Mouse (Mus musculus): Measurements from ENCODE around the gene B9d2. TPM values are rescaled to one million over a fixed set of nuclear protein-coding genes. Genes with fewer than 3 reads are reported as not detected.

B9d2 gene
- total RNA-seq, 4 experiments from 2014 or later, result 25.3 to 29.6 (median 28.6) TPM

- no peak for DNase-seq (ENCODE audit: low spot score in 2 of 2)
These were observed 6.3 kb upstream of the B9d2 start for GRCm38 (mm10) chr7:25674297-25674696.

GRCm38 (mm10) chr7:25674719-25675300 is 5.8 kb upstream of the B9d2 start, which contains the start of gene Tmem91:
TSS of gene Tmem91 (minus strand) at chr7:25675166.
- no peak for DNase-seq (ENCODE audit: low spot score in 2 of 2)

GRCm38 (mm10) chr7:25675405-25675804 is 5.2 kb upstream of the B9d2 start:
- no peak for DNase-seq (ENCODE audit: low spot score in 2 of 2)

- DNase-seq (ENCODE audit: low spot score in 2 of 2), result peak; percentile 83 to 89
These were observed 4.3 kb upstream of the B9d2 start for GRCm38 (mm10) chr7:25676085-25676781.

- no peak for DNase-seq (ENCODE audit: low spot score in 2 of 2)
These were observed 3.6 kb upstream of the B9d2 start for GRCm38 (mm10) chr7:25677013-25677412.

GRCm38 (mm10) chr7:25679971-25680370 is 609 bp upstream of the B9d2 start:
- no peak for DNase-seq (ENCODE audit: low spot score in 2 of 2)

GRCm38 (mm10) chr7:25681341-25682231 is 1.0 kb downstream of the B9d2 start:
- DNase-seq (ENCODE audit: low spot score in 2 of 2), result no peak

- DNase-seq (ENCODE audit: low spot score in 2 of 2), result no peak
These were observed 3.0 kb downstream of the B9d2 start for GRCm38 (mm10) chr7:25683474-25684180.

- DNase-seq (ENCODE audit: low spot score in 2 of 2), result no peak
These were observed 4.1 kb downstream of the B9d2 start for GRCm38 (mm10) chr7:25684659-25685058.

GRCm38 (mm10) chr7:25685926-25686470 is 5.4 kb downstream of the B9d2 start:
- DNase-seq (ENCODE audit: low spot score in 2 of 2), result no peak

GRCm38 (mm10) chr7:25686680-25687531 is 6.3 kb downstream of the B9d2 start, which contains the start of gene Tgfb1:
TSS of gene Tgfb1 (plus strand) at chr7:25687002.
- DNase-seq (ENCODE audit: low spot score in 2 of 2), result no peak

- DNase-seq (ENCODE audit: low spot score in 2 of 2), result no peak
These were observed 7.3 kb downstream of the B9d2 start for GRCm38 (mm10) chr7:25687811-25688401.

- DNase-seq (ENCODE audit: low spot score in 2 of 2), result no peak
These were observed 8.4 kb downstream of the B9d2 start for GRCm38 (mm10) chr7:25688810-25689586.

GRCm38 (mm10) chr7:25689603-25690021 is 9.0 kb downstream of the B9d2 start:
- no peak for DNase-seq (ENCODE audit: low spot score in 2 of 2)

GRCm38 (mm10) chr7:25690051-25690450 is 9.5 kb downstream of the B9d2 start:
- DNase-seq (ENCODE audit: low spot score in 2 of 2), result no peak

GRCm38 (mm10) chr7:25694104-25694503 is 13.5 kb downstream of the B9d2 start:
- DNase-seq (ENCODE audit: low spot score in 2 of 2), result no peak

- no peak for DNase-seq (ENCODE audit: low spot score in 2 of 2)
These were observed 19.3 kb downstream of the B9d2 start for GRCm38 (mm10) chr7:25699851-25700250.

- DNase-seq (ENCODE audit: low spot score in 2 of 2), result no peak
These were observed 20.2 kb downstream of the B9d2 start for GRCm38 (mm10) chr7:25700732-25701131.

- DNase-seq (ENCODE audit: low spot score in 2 of 2), result no peak
These were observed 21.8 kb downstream of the B9d2 start for GRCm38 (mm10) chr7:25702350-25702749.
